Mouse (Mus musculus) olfactory bulb, adult 2 months (tissue): ENCODE data around the gene Nt5m.

Experiments
- CTCF ChIP-seq: fragments of 200-500 bp; IDR thresholded peaks from 2 replicates; pipeline ENCODE4 v1.5.1; 2012; ENCODE audit warnings: low read depth, mild to moderate bottlenecking, low read length, moderate library complexity; ENCODE audit not compliant: insufficient read depth
- POLR2A ChIP-seq: fragments of 200-500 bp; IDR thresholded peaks from 2 replicates; pipeline ENCODE4 v1.6.1; 2012; ENCODE audit warnings: mild to moderate bottlenecking, low read depth, low read length, moderate library complexity; ENCODE audit not compliant: insufficient read depth

DNA sequence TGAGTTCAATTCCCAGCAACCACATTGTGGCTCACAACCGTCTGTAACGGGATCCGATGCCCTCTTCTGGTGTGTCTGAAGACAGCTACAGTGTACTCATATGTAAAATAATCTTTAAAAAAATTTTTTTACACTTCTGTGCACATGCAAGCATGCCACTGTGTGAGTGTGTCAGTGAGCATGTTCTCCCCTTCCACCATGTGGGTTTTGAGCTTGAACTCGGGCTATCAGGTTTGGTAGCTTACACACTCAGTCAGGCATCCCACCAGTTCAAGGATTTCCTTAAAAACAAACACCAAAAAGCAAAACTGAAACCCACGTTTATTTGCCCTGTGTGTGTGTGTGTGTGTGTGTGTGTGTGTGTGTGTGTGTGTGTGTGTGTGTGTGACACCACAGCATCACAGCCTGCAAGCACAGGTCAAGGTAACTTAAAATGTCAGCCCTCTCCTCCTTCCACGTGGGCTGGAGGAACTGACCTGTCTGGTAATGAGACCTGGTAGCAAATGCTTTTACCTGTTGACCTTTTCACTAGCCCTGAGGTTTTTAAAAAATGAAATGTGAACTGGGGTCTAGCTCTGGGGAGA is 23.7 kb upstream of the Nt5m start:
- no peak for TF ChIP-seq CTCF
- no peak for TF ChIP-seq POLR2A
